Mouse (Mus musculus): ENCODE results near the gene Psmd11. TPM values are rescaled to one million over a fixed set of nuclear protein-coding genes. Genes with fewer than 3 reads are reported as not detected.

Psmd11 gene
- polyA plus RNA-seq, 1 experiment from 2014 or later = 378 TPM

GRCm38 (mm10) chr11:80513796-80514195 is 85.4 kb downstream of the Psmd11 start:
- Histone ChIP-seq H3K27me3 (peaks cover 11% of the 10 kb centered on the region), H3K27ac (no peak overlapping the region), H3K4me1 (peaks cover 58% of the 10 kb centered on the region), H3K9me3 (no peaks in the 10 kb centered on the region), H3K4me2 (no peak overlapping the region), H3K4me3 (replicated peaks) (no peak overlapping the region), H3K36me3 (replicated peaks) (no peaks in the 10 kb centered on the region), H3K9ac (no peak overlapping the region)
- WGBS = 72% methylated on average over 7 of the region's 7 CpGs
- ATAC-seq (ENCODE audit: low FRiP score) = no peak

DNA sequence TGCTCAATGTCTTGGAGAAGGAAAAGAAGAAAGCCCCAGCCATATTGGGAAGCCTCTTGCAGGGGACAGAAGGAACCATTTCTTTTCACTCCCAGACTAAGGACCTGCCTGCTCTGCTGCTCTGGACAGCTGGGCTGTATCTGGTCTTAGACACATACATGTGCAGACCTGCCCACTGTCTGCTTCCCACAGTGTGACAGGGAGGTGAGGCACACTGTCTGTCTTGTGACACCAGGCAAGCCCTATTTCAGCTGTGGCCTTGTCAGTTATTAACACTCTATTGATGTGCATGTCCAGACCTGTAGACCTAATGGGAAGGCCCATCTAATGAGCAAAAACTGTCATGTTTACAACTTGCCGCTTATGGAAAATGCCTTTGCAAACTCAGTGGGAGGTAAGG is 86.9 kb downstream of the Psmd11 start:
- no peak overlapping the region for H3K4me2 ChIP-seq
- peak overlapping the region; percentile 57; the same call in 1 of the 2 replicates for H3K27ac ChIP-seq
- peaks cover 8% of the 10 kb centered on the region; the same call in 1 of the 2 replicates for H3K27me3 ChIP-seq
- H3K36me3 ChIP-seq (replicated peaks) = no peaks in the 10 kb centered on the region
- no peaks in the 10 kb centered on the region for H3K9me3 ChIP-seq
- no peak overlapping the region for H3K9ac ChIP-seq
- 55% methylated on average over 1 of the region's 1 CpGs for WGBS
- no peak overlapping the region for H3K4me3 ChIP-seq (replicated peaks)
- ATAC-seq (ENCODE audit: low FRiP score) = no peak
- peaks cover 60% of the 10 kb centered on the region for H3K4me1 ChIP-seq

DNA sequence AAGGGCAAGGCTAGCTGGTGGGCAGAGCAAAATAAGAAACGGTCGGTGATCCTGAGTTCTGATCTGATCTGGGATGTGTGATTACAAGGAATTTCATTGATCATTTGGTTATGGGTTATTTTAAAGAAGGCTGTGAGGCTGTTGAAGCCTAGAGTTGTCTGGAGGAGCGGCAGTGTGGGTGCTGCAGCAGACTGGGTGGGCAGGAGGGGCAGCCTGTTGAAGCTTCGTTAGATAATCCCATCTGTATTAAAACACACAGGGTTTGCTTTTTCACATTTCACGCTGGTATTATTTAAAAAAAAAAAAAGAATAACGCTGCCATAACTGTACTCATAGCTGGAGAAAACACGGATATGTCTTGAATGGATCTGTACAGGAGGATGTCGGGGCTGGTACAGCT is 87.5 kb downstream of the Psmd11 start:
- H3K9me3 ChIP-seq = no peaks in the 10 kb centered on the region
- no peak overlapping the region for H3K4me3 ChIP-seq (replicated peaks)
- no peaks in the 10 kb centered on the region for H3K36me3 ChIP-seq (replicated peaks)
- no peak for ATAC-seq (ENCODE audit: low FRiP score)
- 79% methylated on average over 8 of the region's 8 CpGs for WGBS
- H3K27me3 ChIP-seq = peaks cover 4% of the 10 kb centered on the region; the same call in 1 of the 2 replicates
- H3K9ac ChIP-seq = no peak overlapping the region
- peak overlapping the region; percentile 57; the same call in 1 of the 2 replicates for H3K27ac ChIP-seq
- H3K4me2 ChIP-seq = no peak overlapping the region
- peaks cover 60% of the 10 kb centered on the region for H3K4me1 ChIP-seq

DNA sequence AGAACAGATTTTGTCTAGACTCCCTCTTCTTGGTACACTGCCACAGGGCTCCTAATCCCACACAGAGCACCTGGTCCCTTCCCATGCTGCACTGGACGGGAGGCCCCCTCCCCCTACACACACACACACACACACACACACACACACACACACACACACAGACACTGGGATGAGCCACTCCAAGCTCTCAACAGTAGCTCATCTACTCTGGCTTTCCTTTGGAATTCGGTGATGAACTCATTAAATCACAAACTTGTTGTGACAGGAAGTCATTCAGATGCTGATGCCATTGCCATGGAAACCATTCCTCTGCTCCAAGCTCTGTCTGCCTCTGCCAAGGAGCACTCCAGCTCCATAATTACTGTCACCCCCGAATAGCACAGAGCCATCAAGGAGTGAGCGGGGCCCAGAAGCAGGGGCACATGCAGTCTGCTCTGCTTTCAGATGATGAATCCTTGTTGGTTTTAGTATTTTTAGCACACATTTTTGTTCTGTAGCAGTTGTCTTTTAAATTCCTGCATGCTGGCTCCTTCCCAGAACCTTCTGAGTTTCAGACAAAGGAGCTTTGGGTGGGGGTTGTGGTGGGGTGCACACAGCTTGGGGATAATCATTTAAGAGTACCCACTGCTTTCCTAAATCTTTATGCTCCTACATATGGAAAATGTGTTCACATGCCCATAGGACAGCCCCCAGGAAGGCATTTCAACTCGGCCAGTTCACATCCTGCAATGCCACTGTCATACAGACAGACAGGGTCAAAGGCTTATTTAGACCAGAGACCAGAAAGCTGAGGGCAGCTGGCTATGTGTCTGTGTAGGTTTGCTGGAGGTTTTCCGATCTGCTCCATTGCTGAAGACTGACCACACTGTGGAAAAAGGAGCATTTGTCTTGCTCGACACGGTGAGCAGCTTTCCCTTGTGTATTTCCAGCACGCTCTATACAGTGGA is 90.3 kb downstream of the Psmd11 start:
- Histone ChIP-seq H3K36me3 (replicated peaks) (no peaks in the 10 kb centered on the region), H3K9ac (no peak overlapping the region), H3K4me3 (replicated peaks) (no peak overlapping the region), H3K9me3 (no peaks in the 10 kb centered on the region), H3K27ac (peak overlapping the region; percentile 90), H3K4me1 (peaks cover 49% of the 10 kb centered on the region), H3K27me3 (0 out of 2 replicates have a peak, but pooled peaks cover 3% of the 10 kb centered on the region), H3K4me2 (peak overlapping the region; percentile 29)
- peak; percentile 96 for ATAC-seq (ENCODE audit: low FRiP score)
- WGBS = 26% methylated on average over 9 of the region's 9 CpGs

- Histone ChIP-seq H3K4me2 (no peak overlapping the region), H3K4me3 (replicated peaks) (no peak overlapping the region), H3K27ac (no peak overlapping the region), H3K9me3 (no peaks in the 10 kb centered on the region), H3K36me3 (replicated peaks) (no peaks in the 10 kb centered on the region), H3K9ac (no peak overlapping the region), H3K27me3 (no peaks in the 10 kb centered on the region), H3K4me1 (peaks cover 32% of the 10 kb centered on the region)
- 70% methylated on average over 2 of the region's 2 CpGs for WGBS
- no peak for ATAC-seq (ENCODE audit: low FRiP score)
Observed at GRCm38 (mm10) chr11:80521148-80521547, 92.7 kb downstream of the Psmd11 start.

Other genes starting within 250 kb of the Psmd11 start
- 2.8 and 2.9 TPM in 2 replicates for gene Rnf135, start 244.8 kb upstream of the Psmd11 start, polyA plus RNA-seq (2016; fragmentation: Nextera tagmentation; extraction: Ambion mirVana)
- 61.9 and 65.5 TPM in 2 replicates for gene Rhot1, start 219.6 kb upstream of the Psmd11 start, polyA plus RNA-seq (2016; fragmentation: Nextera tagmentation; extraction: Ambion mirVana)
- 20.8 and 21.3 TPM in 2 replicates for gene Rhbdl3, start 127.7 kb upstream of the Psmd11 start, polyA plus RNA-seq (2016; fragmentation: Nextera tagmentation; extraction: Ambion mirVana)
- gene 5730455P16Rik, start 50.6 kb upstream of the Psmd11 start, polyA plus RNA-seq (2016; fragmentation: Nextera tagmentation; extraction: Ambion mirVana) = 30.0 and 31.4 TPM in 2 replicates
- 296 and 310 TPM in 2 replicates for gene Zfp207, start 45.3 kb upstream of the Psmd11 start, polyA plus RNA-seq (2016; fragmentation: Nextera tagmentation; extraction: Ambion mirVana)
- gene Cdk5r1, start 48.4 kb downstream of the Psmd11 start, polyA plus RNA-seq (2016; fragmentation: Nextera tagmentation; extraction: Ambion mirVana) = 54.0 and 63.9 TPM in 2 replicates